Mouse (Mus musculus) MEL (cell line): Measurements from ENCODE around the gene Ttll4. TPM values are rescaled to one million over a fixed set of nuclear protein-coding genes. Genes with fewer than 3 reads are reported as not detected.

Source experiments
- DNase-seq: peaks from one replicate; pipeline ENCODE4 v3.0.0; 2011; ENCODE audit warnings: low read depth, low spot score
- H3K27ac ChIP-seq: 2 replicates; pipeline ENCODE4 v1.5.1; 2012; ENCODE audit warnings: low read depth, mild to moderate bottlenecking, control low read depth, low read length, moderate library complexity; ENCODE audit not compliant: control insufficient read depth
- H3K27me3 ChIP-seq, 2 experiments: fragments of 150-350 bp in 1 of 2; sonication (generic) in 1 of 2; 2 replicates each; pipeline ENCODE4 v1.6.1; 2012; ENCODE audit warnings: low read length in 2 of 2, mild to moderate bottlenecking in 2 of 2, improper control_type of control experiment in 1 of 2, moderate library complexity in 1 of 2; ENCODE audit not compliant: insufficient read depth in 2 of 2, control insufficient read depth in 1 of 2
- H3K36me3 ChIP-seq, 2 experiments: 2 replicates each; pipeline ENCODE4 v1.6.1; 2012 to 2014; ENCODE audit warnings: low read length in 2 of 2, improper control_type of control experiment in 1 of 2, inconsistent platforms in 1 of 2, mild to moderate bottlenecking in 1 of 2; ENCODE audit not compliant: insufficient read depth in 2 of 2, control insufficient read depth in 1 of 2
- H3K4me1 ChIP-seq, 2 experiments: fragments of 150-350 bp in 1 of 2; sonication (generic) in 1 of 2; 2 replicates each; pipeline ENCODE4 v1.6.1; 2012; ENCODE audit warnings: low read length in 2 of 2, improper control_type of control experiment in 1 of 2, mild to moderate bottlenecking in 1 of 2; ENCODE audit not compliant: insufficient read depth in 2 of 2, control insufficient read depth in 1 of 2
- H3K4me3 ChIP-seq, 2 experiments: fragments of 150-350 bp in 1 of 2; sonication (generic) in 1 of 2; 2 replicates each; pipeline ENCODE4 v1.5.1; 2012; ENCODE audit warnings: low read depth in 2 of 2, low read length in 2 of 2, mild to moderate bottlenecking in 2 of 2, moderate library complexity in 2 of 2, control low read depth in 1 of 2, improper control_type of control experiment in 1 of 2; ENCODE audit not compliant: control insufficient read depth in 1 of 2, insufficient read depth in 1 of 2
- H3K79me2 ChIP-seq: 2 replicates; pipeline ENCODE4 v1.6.1; 2012; ENCODE audit warnings: mild to moderate bottlenecking, low read length, moderate library complexity; ENCODE audit not compliant: control insufficient read depth, poor library complexity, insufficient read depth
- H3K9ac ChIP-seq: 2 replicates; pipeline ENCODE4 v1.6.1; 2012; ENCODE audit warnings: low read depth, mild to moderate bottlenecking, control low read depth, low read length, moderate library complexity; ENCODE audit not compliant: control insufficient read depth, poor library complexity, severe bottlenecking
- H3K9me3 ChIP-seq: fragments of 150-350 bp; sonication (generic); replicated peaks from 2 replicates; pipeline ENCODE4 v1.6.1; 2012; ENCODE audit warnings: mild to moderate bottlenecking, low read length, improper control_type of control experiment, moderate library complexity; ENCODE audit not compliant: insufficient read depth
- CHD2 ChIP-seq: IDR thresholded peaks from 2 replicates; pipeline ENCODE4 v1.6.1; 2011; ENCODE audit warnings: low read length, improper control_type of control experiment
- CTCF ChIP-seq, 3 experiments: IDR thresholded peaks in 2 of 3; conservative IDR thresholded peaks in 1 of 3; 2 replicates each; pipeline ENCODE4 v1.5.1; 2011 to 2012; ENCODE audit warnings: low read length in 3 of 3, low read depth in 2 of 3, mild to moderate bottlenecking in 2 of 3, improper control_type of control experiment in 1 of 3, inconsistent platforms in 1 of 3, mixed read lengths in 1 of 3, moderate library complexity in 1 of 3; ENCODE audit not compliant: control insufficient read depth in 1 of 3, insufficient read depth in 1 of 3, poor library complexity in 1 of 3, severe bottlenecking in 1 of 3
- ELF1 ChIP-seq: IDR thresholded peaks from 2 replicates; pipeline ENCODE4 v1.6.1; 2014; ENCODE audit warnings: low read depth, mild to moderate bottlenecking, inconsistent platforms, low read length, improper control_type of control experiment, moderate library complexity
- ETS1 ChIP-seq: IDR thresholded peaks from 2 replicates; pipeline ENCODE4 v1.6.1; 2012; ENCODE audit warnings: low read depth, mild to moderate bottlenecking, inconsistent platforms, low read length, improper control_type of control experiment, moderate library complexity
- GATA1 ChIP-seq: IDR thresholded peaks from 2 replicates; pipeline ENCODE4 v1.6.1; 2011; ENCODE audit warnings: low read depth, low read length, improper control_type of control experiment
- KAT2A ChIP-seq: conservative IDR thresholded peaks from 2 replicates; pipeline ENCODE4 v1.6.1; 2012; ENCODE audit warnings: low read depth, low read length, improper control_type of control experiment, inconsistent platforms
- MAX ChIP-seq: IDR thresholded peaks from 2 replicates; pipeline ENCODE4 v1.6.1; 2011; ENCODE audit warnings: low read length, improper control_type of control experiment
- MXI1 ChIP-seq: IDR thresholded peaks from 2 replicates; pipeline ENCODE4 v1.6.1; 2011; ENCODE audit warnings: mild to moderate bottlenecking, low read depth, low read length, improper control_type of control experiment
- NELFE ChIP-seq: IDR thresholded peaks from 2 replicates; pipeline ENCODE4 v1.6.1; 2011; ENCODE audit warnings: low read depth, low read length, improper control_type of control experiment
- POLR2A ChIP-seq, 2 experiments: IDR thresholded peaks; 2 replicates each; pipeline ENCODE4 v1.6.1; 2011 to 2012; ENCODE audit warnings: low read length in 2 of 2, mild to moderate bottlenecking in 2 of 2, control low read depth in 1 of 2, improper control_type of control experiment in 1 of 2, low read depth in 1 of 2, moderate library complexity in 1 of 2; ENCODE audit not compliant: control insufficient read depth in 1 of 2, insufficient read depth in 1 of 2, poor library complexity in 1 of 2
- POLR2AphosphoS2 ChIP-seq: IDR thresholded peaks from 2 replicates; pipeline ENCODE4 v1.6.1; 2011; ENCODE audit warnings: low read length, improper control_type of control experiment
- RAD21 ChIP-seq: IDR thresholded peaks from 2 replicates; pipeline ENCODE4 v1.6.1; 2011; ENCODE audit warnings: mild to moderate bottlenecking, low read depth, low read length, improper control_type of control experiment
- SIN3A ChIP-seq: IDR thresholded peaks from 2 replicates; pipeline ENCODE4 v1.6.1; 2012; ENCODE audit warnings: low read length, improper control_type of control experiment, inconsistent platforms
- SMC3 ChIP-seq: IDR thresholded peaks from 2 replicates; pipeline ENCODE4 v1.6.1; 2011; ENCODE audit warnings: low read depth, low read length, improper control_type of control experiment
- TCF12 ChIP-seq: IDR thresholded peaks from 2 replicates; pipeline ENCODE4 v1.6.1; 2014; ENCODE audit warnings: low read depth, mild to moderate bottlenecking, inconsistent platforms, low read length, improper control_type of control experiment, moderate library complexity
- UBTF ChIP-seq: IDR thresholded peaks from 2 replicates; pipeline ENCODE4 v1.6.1; 2012; ENCODE audit warnings: low read depth, mild to moderate bottlenecking, inconsistent platforms, low read length, improper control_type of control experiment, moderate library complexity, borderline replicate concordance; ENCODE audit not compliant: insufficient read depth
- ZMIZ1 ChIP-seq: IDR thresholded peaks from 2 replicates; pipeline ENCODE4 v1.6.1; 2012; ENCODE audit warnings: low read depth, mild to moderate bottlenecking, inconsistent platforms, low read length, improper control_type of control experiment, moderate library complexity
- polyA plus RNA-seq, 2 experiments: library from polyadenylated mRNA; stranded (reverse) in 1 of 2; unstranded in 1 of 2; fragments of >175 nt in 1 of 2; fragments of >200 nt in 1 of 2; gene quantifications; 2 replicates each; pipeline versions ENCODE4 v1.2.1 to v1.2.4; 2012; ENCODE audit warnings: low replicate concordance in 2 of 2, low read depth in 1 of 2; ENCODE audit not compliant: insufficient read length in 2 of 2, insufficient read depth in 1 of 2, missing spikeins in 1 of 2
- total RNA-seq: library from RNA; depleted of rRNA; stranded (reverse); fragments of 300-350 nt; gene quantifications from 2 replicates; pipeline ENCODE4 v1.2.3, GENCODE M21; 2012

The Ttll4 gene
- total and polyA plus RNA-seq, 3 experiments, result 27.8 to 85.9 TPM; not detected in 1

DNA sequence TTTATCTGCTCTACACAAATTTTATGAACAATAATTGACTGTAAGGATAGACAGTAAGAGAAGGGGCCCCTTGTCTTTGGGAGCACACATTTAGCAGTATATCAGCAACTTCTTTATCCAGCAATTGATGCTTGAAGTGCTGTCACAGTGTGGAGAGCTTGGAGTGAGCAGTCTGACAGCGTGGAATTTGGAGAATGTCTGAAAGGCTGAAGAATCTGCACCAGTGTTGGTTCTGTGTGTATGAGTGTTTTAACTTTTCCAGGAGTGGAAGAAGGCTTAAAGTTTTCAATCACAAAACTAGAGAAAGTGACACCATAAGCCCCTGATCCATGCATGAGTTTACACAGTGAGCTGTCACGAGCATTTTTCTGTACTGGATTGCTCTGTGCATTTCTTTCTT, 18.0 kb upstream of the Ttll4 start:
- H3K9ac ChIP-seq, result no peak overlapping the region
- no peaks in the 10 kb centered on the region for H3K9me3 ChIP-seq
- peaks cover 7 to 13% of the 10 kb centered on the region in 2 experiments for H3K27me3 ChIP-seq
- H3K27ac ChIP-seq, result no peak overlapping the region
- TF ChIP-seq ZMIZ1, result no peak
- no peak for TF ChIP-seq UBTF
- no peak for TF ChIP-seq CHD2
- TF ChIP-seq ETS1, result no peak
- no peak for TF ChIP-seq TCF12
- no peak for TF ChIP-seq NELFE
- no peak for TF ChIP-seq RAD21
- TF ChIP-seq GATA1, result no peak
- no peak for TF ChIP-seq POLR2AphosphoS2
- no peak for TF ChIP-seq KAT2A
- TF ChIP-seq POLR2A (IDR thresholded peaks at IDR 0.05; ENCODE audit: control insufficient read depth in 1 of 2, insufficient read depth in 1 of 2, low read depth in 1 of 2, low read length in 2 of 2, poor library complexity in 1 of 2), result no peak
- TF ChIP-seq MXI1, result no peak
- TF ChIP-seq SIN3A, result no peak
- no peak for TF ChIP-seq ELF1
- no peak for DNase-seq
- H3K79me2 ChIP-seq, result no peaks in the 10 kb centered on the region
- H3K4me1 ChIP-seq, result no peaks in the 10 kb centered on the region
- no peaks in the 10 kb centered on the region for H3K36me3 ChIP-seq
- no peak overlapping the region for H3K4me3 ChIP-seq

DNA sequence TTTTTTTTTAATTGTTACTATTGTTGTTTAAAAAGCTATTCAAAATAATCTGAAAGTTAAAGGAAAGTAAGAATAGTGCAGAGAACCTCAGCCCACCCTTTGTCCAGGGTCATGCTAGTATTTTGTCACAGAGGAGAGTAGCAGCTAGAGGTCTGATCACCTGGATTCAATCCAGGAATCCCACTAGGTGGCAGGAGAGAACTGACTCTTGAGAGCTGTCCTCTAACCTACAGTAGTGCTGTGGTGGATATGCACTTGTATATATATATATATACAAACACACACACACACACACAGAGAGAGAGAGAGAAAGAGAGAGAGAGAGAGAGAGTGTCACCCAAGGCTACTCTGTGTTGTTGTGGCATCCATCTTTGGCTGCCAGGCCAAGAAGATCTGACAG, 17.6 kb upstream of the Ttll4 start:
- TF ChIP-seq SMC3 (peak; percentile 36; the same call in 1 of the 2 replicates), CTCF (IDR thresholded peaks at IDR 0.05 in 2 of 3, conservative IDR thresholded peaks at IDR 0.05 in 1 of 3; ENCODE audit: control insufficient read depth in 1 of 3, insufficient read depth in 1 of 3, low read depth in 2 of 3, low read length in 3 of 3, poor library complexity in 1 of 3, severe bottlenecking in 1 of 3) (peak in 2 of 3 experiments; percentile 17 to 51; a peak in 3 of 6 replicates), POLR2A (IDR thresholded peaks at IDR 0.05; ENCODE audit: control insufficient read depth in 1 of 2, insufficient read depth in 1 of 2, low read depth in 1 of 2, low read length in 2 of 2, poor library complexity in 1 of 2) (no peak), RAD21 (peak; percentile 47), MAX (no peak), MXI1 (no peak)
- Histone ChIP-seq H3K36me3 (no peaks in the 10 kb centered on the region), H3K27ac (no peak overlapping the region), H3K4me3 (no peak overlapping the region), H3K79me2 (no peaks in the 10 kb centered on the region), H3K27me3 (peaks cover 7 to 13% of the 10 kb centered on the region in 2 experiments), H3K9ac (no peak overlapping the region), H3K9me3 (no peaks in the 10 kb centered on the region), H3K4me1 (no peaks in the 10 kb centered on the region)
- DNase-seq, result peak; percentile 24
